Mouse (Mus musculus) kidney, adult 9 months (tissue): ENCODE measurements around the gene Yy1.

ENCODE experiments used
- DNase-seq: peaks from one replicate; pipeline ENCODE4 v3.0.0; 2022

Yy1 gene

GRCm38 (mm10) chr12:108869575-108869974 lies 76.8 kb downstream of the Yy1 start:
- no peak for DNase-seq
